Mouse (Mus musculus) adrenal gland, adult 2 months (tissue): ENCODE data around the gene Baiap2. TPM values are rescaled to one million over a fixed set of nuclear protein-coding genes. Genes with fewer than 3 reads are reported as not detected.

Experiments
- DNase-seq: peaks from one replicate; pipeline ENCODE4 v3.0.0; 2021
- polyA plus RNA-seq: library from polyadenylated mRNA; depleted of rRNA; stranded (reverse); fragments of >200 nt; gene quantifications from 2 replicates; pipeline ENCODE4 v1.2.3, GENCODE M21; 2012
- total RNA-seq, 2 experiments: library from RNA; stranded (reverse); gene quantifications; 2 replicates each; pipeline ENCODE4 v1.2.3; 2021

The Baiap2 gene
- total and polyA plus RNA-seq, 3 experiments = 17.0 to 42.3 (median 23.2) TPM

DNA sequence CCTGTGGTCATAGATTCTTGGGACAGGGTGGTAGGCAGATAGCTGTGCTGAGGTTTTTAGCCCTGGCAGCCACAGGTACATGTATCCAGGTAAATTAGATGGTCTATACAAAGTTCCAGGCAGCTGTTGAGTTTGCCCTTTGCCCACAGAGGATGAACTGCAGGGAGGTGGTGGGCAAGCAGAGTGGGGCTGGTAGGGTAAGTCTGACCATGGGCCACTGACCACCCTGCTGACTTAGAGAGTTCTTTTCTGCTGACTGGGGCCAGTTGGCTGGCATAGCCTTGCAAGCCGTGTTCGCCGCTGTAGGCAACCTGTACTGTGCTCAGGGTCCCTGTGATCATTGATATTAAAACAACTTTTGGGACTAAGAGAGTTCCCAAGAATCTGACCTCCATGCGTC, 36.1 kb downstream of the Baiap2 start:
- DNase-seq = no peak

DNA sequence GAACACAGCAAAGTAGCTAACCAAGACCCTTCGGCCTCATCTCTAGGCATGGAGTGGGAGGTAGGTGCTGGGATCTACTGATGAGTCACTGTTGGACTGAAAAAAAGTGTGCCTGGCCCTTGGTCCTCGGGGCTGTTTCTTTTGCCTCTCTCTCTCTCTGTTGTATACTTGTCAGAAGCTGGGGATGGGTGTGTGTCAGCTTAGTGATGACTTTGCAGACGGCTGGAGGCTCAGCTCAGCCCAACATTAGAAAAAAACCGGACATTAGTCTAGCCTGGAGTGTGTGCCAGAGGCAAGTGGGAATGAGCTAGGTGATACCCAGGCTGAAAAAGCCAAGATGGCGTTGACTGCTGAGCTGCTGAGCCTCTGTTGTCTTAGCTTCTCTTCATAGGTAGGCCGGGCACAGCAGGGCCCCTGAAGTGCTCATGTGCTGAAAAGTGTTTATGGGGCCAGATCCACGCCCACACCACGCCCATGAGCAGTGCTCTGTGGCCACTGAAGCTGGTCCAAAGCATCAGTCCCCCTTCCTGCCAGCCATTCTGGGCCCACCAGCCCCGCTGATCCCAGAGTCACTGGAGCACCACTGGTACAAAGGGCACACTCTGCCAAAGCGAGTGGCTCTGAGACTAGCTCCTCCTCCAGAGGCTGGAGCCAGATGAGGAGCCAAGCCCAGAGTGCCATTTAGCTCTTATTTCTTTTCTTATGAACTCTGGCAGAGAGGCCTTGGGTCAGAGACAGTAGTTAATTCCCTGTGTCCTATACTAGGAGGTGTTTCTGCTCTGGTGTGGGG, 37.2 kb downstream of the Baiap2 start:
- no peak for DNase-seq

DNA sequence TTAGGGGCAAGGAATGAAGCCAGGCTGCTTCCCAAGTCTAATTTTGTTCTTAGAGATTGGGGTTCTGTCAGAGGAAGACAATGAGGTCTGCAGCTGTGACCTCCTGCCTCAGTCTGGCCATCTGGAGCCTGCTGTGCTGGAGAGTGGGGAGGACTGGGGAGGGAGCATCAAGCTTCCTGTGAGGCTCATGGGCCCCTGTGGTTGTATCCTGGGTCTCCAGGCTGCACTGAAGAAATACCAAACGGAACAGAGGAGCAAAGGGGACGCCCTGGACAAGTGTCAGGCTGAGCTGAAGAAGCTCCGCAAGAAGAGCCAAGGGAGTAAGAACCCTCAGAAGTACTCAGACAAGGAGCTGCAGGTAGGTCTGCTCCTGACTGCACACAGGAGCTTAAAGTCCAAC, 39.2 kb downstream of the Baiap2 start:
- DNase-seq = no peak

- DNase-seq = no peak
Observed at GRCm38 (mm10) chr11:119982236-119982635, 39.7 kb downstream of the Baiap2 start.

- no peak for DNase-seq
Observed at GRCm38 (mm10) chr11:119983151-119983550, 40.6 kb downstream of the Baiap2 start.

- no peak for DNase-seq
Observed at GRCm38 (mm10) chr11:119986751-119987425, 44.3 kb downstream of the Baiap2 start.

DNA sequence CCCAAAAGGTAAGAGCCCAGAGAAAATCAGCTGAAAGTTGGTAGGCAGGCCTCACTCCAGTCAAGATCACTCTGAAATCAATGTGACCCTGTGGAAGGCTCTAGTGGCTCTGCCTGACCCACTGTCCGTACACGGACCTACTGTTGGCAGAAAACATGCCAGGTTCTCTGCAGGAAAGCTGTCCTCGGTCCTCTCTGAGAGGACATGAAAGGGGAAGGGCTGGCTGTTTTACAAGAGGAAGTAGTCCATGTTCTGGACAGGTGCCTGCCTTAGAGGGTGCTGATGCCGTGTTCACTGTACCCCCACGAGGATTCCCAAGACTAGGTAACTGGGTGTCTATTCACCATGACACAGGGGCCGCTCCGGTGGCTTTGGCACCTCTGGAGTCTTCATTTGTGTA, 45.3 kb downstream of the Baiap2 start:
- no peak for DNase-seq

DNA sequence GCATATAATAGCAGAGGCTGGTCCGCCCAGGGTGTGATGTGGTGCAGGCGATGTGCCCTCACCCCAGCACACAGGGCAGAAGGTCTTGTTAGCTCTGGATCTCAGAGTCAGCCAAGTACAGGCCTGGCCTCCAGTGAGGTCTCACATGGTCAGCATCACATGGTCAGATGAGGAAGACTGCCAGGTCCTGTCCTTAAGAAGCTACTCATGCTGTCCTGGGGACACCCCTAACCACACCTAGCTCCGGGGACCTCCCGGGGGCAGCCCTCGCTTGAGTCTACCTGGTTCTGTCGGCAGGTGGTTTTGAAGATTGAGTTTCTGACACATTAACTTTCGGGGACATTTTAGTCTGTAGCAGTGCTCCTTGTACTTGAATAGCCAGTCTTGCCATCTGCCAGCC, 45.8 kb downstream of the Baiap2 start:
- peak; percentile 43 for DNase-seq

GRCm38 (mm10) chr11:119989115-119989564, 46.6 kb downstream of the Baiap2 start:
- peak; percentile 74 for DNase-seq

GRCm38 (mm10) chr11:119990658-119991337, 48.2 kb downstream of the Baiap2 start:
- DNase-seq = peak; percentile 38

DNA sequence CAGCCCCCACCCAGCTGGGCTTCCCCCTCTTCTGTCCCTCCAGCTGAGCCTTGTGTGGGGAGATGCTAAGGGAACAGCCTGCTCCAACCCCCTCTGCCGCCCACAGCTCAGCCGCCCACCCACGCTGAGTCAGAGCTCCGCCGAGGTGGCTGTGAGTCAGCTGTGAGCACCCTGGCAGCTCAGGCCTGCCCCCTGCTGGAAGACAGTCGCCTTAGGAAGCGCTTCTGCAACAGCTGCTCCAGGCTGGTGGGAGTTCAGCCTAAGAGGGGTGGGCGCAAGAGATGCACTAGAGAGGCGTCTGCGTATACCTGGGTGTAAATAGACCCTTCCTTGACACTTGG, 48.7 kb downstream of the Baiap2 start:
- DNase-seq = peak; percentile 92

DNA sequence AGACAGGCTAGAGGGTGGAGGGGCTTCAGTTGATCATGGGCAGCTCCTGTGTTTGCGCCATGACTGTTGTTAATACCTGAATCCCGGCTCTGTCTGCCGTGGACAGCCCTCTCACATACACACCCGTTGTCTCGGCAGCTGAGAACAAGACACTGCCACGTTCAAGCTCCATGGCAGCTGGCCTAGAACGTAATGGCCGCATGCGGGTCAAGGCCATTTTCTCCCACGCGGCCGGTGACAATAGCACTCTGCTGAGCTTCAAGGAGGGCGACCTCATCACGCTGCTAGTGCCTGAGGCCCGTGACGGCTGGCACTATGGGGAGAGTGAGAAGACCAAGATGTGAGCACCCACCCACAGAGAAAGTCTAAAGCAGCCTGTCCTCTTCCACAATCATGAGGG, 54.8 kb downstream of the Baiap2 start:
- peak; percentile 78 for DNase-seq

GRCm38 (mm10) chr11:120002041-120002440, 59.5 kb downstream of the Baiap2 start:
- DNase-seq = no peak

- DNase-seq = no peak
Observed at GRCm38 (mm10) chr11:120002634-120003220, 60.2 kb downstream of the Baiap2 start.

- no peak for DNase-seq
Observed at GRCm38 (mm10) chr11:120005434-120006317, 63.1 kb downstream of the Baiap2 start.

- DNase-seq = no peak
Observed at GRCm38 (mm10) chr11:120007496-120008080, 65.0 kb downstream of the Baiap2 start.

DNA sequence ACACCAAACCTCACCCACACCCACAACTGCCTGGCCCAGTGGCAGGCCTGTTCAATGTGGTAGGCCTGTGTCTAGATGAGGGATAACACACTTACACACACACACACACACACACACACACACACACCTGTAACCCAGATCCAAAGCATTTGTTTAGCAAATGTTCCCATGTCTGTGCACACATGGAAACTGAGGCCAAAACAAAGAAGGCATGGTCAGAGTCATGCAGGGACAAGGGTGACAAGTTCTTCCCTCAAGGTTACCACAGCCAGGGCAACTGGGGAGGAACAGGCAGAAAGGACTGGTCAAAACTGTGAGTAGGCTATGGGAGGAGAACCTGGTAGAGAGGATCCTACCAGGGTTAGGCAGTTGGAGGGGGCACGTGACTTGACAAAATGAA, 65.9 kb downstream of the Baiap2 start:
- DNase-seq = no peak

DNA sequence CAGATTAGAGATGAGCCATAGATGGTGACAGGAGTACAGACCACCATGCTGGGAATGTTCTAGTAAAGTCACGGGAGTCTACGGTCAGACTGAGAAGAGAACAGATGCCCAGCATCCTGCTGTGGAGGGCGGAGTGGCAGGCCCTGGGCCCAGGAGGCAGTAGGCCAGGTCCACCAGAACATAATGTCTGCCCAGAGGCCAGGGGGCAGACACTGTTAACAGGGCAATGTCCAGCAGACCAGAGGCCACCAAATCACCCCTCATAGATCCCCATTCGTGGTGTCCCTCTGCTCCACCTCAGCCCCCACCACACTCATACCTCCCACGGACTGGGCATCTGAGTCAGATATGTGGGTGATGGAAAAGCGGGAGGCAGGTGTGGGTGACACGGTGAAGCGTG, 66.4 kb downstream of the Baiap2 start:
- DNase-seq = no peak

DNA sequence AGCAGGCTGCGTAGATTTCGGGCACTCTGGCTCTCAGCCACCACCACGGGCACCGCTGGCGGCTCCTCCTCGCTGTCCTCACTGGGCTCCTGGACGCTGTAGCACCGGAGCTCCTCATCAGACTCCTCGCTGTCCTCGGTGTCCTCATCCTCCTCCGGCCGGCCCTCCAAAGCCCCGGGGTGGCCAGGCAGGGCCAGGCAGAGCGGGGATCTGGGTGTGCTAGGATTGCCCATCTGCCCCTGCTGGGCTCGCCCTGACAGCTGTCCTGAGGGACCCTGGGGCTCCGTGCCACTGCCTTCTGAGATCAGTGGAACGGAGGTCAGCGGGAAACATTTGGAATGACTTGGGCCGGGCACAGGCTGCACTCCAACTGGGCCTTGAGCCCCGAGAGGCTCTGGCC, 67.4 kb downstream of the Baiap2 start:
- no peak for DNase-seq

GRCm38 (mm10) chr11:120011114-120011760, 68.7 kb downstream of the Baiap2 start:
- DNase-seq = no peak
